Mouse (Mus musculus) left cerebral cortex, adult 11 months (tissue): ENCODE measurements around the gene Alg14.

Experiments
- DNase-seq: peaks from one replicate; pipeline ENCODE4 v3.0.0; 2022; ENCODE audit warnings: low spot score

Gene Alg14

DNA sequence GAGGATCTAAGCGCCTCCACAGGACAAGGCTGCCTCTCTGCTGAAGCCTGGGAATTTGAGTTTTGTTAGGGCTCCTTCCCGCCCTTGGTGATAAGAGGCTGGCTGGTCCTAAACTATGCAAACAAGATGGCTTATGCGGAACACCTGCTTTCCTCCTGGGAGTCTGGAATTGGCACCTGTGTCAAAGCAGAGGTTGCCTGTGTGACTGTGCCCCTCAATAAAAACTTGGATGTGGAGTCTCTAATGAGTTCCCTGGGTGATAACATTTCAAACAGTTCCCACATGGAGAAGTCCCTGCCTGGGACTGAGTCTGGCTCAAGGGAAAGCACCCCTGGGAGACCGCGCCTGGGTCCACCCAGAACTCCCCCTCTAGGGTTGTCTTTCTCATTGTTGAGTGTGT is 113.5 kb downstream of the Alg14 start:
- DNase-seq = no peak

DNA sequence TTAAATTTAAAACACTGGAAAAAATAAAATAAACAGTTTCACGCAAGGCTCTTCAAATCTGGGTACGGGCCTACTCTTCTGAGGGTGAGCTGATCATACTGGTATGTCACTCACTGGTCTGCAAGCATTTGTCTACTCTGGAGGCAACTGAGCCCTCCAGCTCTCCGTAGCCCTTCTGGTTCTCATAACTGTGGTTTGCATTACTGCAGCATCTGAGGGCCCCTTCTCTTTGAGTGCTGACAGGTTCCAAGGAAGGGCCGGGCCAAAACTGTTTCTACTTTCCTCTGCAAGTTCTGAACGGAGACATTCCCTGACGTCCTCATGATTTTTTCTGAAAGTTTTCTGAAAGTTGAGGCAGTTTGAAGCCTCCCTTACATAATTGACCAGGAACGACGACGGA is 115.8 kb downstream of the Alg14 start:
- DNase-seq = no peak

DNA sequence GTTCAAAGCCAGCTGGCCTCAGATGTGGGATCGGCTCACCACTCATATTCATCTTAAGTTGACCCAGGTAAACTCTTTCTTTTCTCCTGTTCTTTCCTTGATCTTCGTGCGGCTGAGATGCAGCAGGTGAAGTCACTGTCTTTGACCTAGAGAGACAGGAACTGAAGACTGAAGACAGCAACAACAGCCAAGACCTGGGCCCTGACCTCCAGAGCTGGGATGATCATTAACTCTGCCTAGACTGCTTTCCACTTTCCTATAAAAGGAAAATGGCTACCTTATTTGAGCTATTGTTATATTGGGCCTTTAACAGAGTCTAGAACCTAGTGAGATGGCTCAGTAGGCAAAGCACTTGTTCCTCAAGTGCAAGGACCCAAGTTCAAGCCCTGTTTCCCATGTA is 116.8 kb downstream of the Alg14 start:
- no peak for DNase-seq

DNA sequence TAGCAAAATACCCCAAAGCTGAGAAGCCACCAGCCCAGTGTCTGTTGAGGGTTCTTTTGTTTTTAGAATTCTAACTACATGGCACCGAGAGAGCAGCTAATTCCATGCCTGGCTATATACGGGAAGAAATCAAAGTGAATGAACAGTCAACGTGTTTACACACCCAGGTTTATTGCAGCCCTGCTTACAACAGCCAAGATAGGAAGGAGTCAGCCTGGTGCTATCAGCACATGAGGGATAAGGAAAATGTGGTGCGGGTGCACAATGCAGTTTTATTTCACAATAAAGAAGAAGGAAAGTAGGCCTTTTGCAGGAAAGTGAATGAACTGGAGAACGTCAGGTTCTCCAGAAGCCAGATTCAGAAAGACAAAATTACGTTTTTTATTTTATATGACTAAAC is 119.9 kb downstream of the Alg14 start:
- DNase-seq = no peak
